Mouse (Mus musculus): Measurements from ENCODE around the gene Gm42372. TPM values are rescaled to one million over a fixed set of nuclear protein-coding genes. Genes with fewer than 3 reads are reported as not detected.

Gm42372 gene
- polyA plus RNA-seq, 1 experiment from 2014 or later = 0.26 TPM

DNA sequence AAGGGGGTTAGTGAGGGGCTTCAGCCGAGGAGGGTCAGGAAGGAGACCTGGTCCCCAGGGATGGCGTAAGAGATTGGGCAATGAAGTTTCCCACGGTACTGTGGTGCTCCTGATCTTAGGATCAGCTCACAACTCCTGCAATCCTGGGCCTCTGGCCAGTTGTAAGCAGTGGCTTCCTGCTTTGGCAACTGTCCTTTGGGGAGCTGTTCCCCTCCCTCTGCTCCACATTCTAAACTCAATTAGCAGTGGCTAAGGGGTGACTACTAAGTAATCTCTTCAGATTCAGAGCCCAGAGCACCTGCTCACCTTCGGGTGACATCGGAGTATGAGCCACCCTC is 27.1 kb downstream of the Gm42372 start:
- Histone ChIP-seq H3K36me3 (peaks cover 100% of the 10 kb centered on the region), H3K4me2 (no peak overlapping the region), H3K4me3 (replicated peaks) (no peak overlapping the region), H3K9me3 (no peaks in the 10 kb centered on the region), H3K27ac (no peak overlapping the region), H3K9ac (replicated peaks) (no peak overlapping the region), H3K27me3 (no peaks in the 10 kb centered on the region), H3K4me1 (replicated peaks) (no peaks in the 10 kb centered on the region)
- ATAC-seq (ENCODE audit: insufficient number of reproducible peaks, insufficient read depth, low FRiP score, low TSS enrichment, low read depth) = no peak
- 93% methylated on average over 5 of the region's 5 CpGs for WGBS

DNA sequence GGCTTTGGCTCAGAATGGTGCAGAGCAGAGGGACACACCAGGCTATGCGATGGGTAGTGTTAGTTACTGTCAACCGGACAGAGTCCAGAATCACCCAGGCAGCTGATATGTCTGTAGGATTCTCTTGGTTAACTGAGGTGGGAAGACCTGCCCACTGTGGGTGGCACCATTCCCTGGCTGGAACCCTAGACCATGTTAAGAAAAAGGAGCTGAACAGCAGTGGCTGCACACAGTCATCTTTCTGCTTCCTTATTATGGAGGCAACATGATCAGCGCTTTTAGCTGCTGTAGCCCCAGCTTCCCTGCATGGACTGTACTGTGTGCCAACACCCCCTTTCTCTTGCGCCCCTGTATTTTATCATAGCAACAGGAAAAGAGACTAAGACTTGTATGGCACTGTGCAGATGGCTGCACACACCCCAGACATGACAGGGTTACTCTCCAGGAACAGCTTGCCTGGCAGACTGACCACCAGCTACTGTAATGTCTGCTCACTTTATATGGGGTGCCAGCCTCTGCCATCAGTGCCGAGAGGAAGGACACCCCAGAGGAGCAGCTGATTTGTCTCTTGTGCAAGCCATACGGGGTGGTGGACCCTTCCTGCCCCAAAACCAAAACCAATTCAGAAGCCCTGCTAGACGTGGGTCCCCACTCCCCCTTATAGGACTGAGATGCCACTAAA is 29.2 kb downstream of the Gm42372 start:
- Histone ChIP-seq H3K9ac (replicated peaks) (no peak overlapping the region), H3K27ac (no peak overlapping the region), H3K4me2 (no peak overlapping the region), H3K36me3 (peaks cover 100% of the 10 kb centered on the region), H3K4me3 (replicated peaks) (no peak overlapping the region), H3K4me1 (replicated peaks) (no peaks in the 10 kb centered on the region), H3K9me3 (no peaks in the 10 kb centered on the region), H3K27me3 (no peaks in the 10 kb centered on the region)
- no peak for ATAC-seq (ENCODE audit: insufficient number of reproducible peaks, insufficient read depth, low FRiP score, low TSS enrichment, low read depth)
- WGBS = 93% methylated on average over 7 of the region's 7 CpGs

DNA sequence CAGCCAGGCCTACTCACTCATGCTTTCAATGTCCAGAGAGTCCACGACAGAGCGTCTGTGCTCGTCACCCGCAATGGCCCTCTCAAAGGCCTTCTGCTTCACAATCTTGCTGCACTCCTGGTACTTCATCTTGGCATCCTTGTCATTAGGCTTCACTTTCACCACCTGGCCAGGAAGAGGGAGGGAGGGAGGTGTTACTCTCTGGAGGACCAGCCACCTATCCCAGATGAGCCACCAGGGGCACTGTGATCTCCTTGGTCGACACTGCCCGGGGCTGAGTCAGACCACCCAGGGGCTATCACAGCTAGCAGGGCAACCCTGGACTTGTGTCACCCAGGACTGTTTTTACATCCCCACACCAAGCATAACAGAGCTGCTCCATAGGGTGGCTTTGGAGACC is 32.5 kb downstream of the Gm42372 start:
- no peaks in the 10 kb centered on the region for H3K4me1 ChIP-seq (replicated peaks)
- no peak overlapping the region for H3K27ac ChIP-seq
- no peaks in the 10 kb centered on the region for H3K27me3 ChIP-seq
- 82% methylated on average over 6 of the region's 6 CpGs for WGBS
- H3K9ac ChIP-seq (replicated peaks) = no peak overlapping the region
- H3K4me3 ChIP-seq (replicated peaks) = no peak overlapping the region
- ATAC-seq (ENCODE audit: insufficient number of reproducible peaks, insufficient read depth, low FRiP score, low TSS enrichment, low read depth) = no peak
- peaks cover 97% of the 10 kb centered on the region for H3K36me3 ChIP-seq
- H3K4me2 ChIP-seq = no peak overlapping the region
- no peaks in the 10 kb centered on the region for H3K9me3 ChIP-seq

DNA sequence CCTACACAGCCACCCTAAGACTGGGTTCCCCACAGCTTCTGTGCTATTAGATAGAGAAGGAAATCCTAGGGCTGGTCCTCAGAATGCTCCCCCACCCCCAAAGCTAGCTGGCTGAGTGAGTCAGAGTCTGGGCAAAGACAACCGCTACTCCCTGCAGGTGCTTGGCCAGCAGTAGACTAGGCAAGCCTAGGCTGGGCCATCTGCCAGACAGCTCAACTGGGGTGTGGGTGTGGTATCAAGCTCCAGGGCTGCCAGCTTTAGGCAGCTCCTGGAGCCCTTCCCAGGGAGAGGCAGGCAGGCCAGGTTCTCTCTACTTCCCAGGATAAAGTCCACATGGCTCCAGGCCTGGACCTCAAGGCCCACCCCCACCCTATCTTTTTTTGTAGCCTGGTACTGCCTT is 34.1 kb downstream of the Gm42372 start:
- Histone ChIP-seq H3K4me1 (replicated peaks) (no peaks in the 10 kb centered on the region), H3K4me3 (replicated peaks) (no peak overlapping the region), H3K27me3 (no peaks in the 10 kb centered on the region), H3K9me3 (no peaks in the 10 kb centered on the region), H3K27ac (no peak overlapping the region), H3K4me2 (no peak overlapping the region), H3K36me3 (peaks cover 97% of the 10 kb centered on the region), H3K9ac (replicated peaks) (no peak overlapping the region)
- ATAC-seq (ENCODE audit: insufficient number of reproducible peaks, insufficient read depth, low FRiP score, low TSS enrichment, low read depth) = no peak
- 81% methylated on average over 1 of the region's 1 CpGs for WGBS

DNA sequence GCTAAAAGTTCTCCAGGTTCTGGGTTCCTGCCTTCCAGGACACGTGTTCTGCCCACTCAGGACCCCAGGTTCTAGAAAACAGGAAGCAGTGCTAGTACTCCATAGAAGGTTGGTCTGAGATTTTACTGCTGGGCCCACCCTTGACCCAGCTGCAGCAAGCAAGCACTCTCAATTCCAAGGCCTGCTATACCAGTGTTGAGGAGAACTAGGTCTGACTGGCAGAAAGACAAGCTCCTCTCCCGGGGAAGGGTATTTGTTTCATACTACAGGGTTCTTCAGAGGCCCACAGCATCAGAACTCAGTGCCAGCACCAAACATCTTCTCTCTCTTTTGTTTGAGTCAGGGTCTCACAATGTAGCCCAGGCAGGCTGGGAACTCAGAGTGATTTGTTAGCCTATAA is 35.0 kb downstream of the Gm42372 start:
- no peaks in the 10 kb centered on the region for H3K4me1 ChIP-seq (replicated peaks)
- H3K4me3 ChIP-seq (replicated peaks) = no peak overlapping the region
- no peak overlapping the region for H3K9ac ChIP-seq (replicated peaks)
- no peaks in the 10 kb centered on the region for H3K27me3 ChIP-seq
- peaks cover 97% of the 10 kb centered on the region for H3K36me3 ChIP-seq
- 87% methylated on average over 2 of the region's 2 CpGs for WGBS
- no peak for ATAC-seq (ENCODE audit: insufficient number of reproducible peaks, insufficient read depth, low FRiP score, low TSS enrichment, low read depth)
- H3K9me3 ChIP-seq = no peaks in the 10 kb centered on the region
- no peak overlapping the region for H3K27ac ChIP-seq
- H3K4me2 ChIP-seq = no peak overlapping the region

DNA sequence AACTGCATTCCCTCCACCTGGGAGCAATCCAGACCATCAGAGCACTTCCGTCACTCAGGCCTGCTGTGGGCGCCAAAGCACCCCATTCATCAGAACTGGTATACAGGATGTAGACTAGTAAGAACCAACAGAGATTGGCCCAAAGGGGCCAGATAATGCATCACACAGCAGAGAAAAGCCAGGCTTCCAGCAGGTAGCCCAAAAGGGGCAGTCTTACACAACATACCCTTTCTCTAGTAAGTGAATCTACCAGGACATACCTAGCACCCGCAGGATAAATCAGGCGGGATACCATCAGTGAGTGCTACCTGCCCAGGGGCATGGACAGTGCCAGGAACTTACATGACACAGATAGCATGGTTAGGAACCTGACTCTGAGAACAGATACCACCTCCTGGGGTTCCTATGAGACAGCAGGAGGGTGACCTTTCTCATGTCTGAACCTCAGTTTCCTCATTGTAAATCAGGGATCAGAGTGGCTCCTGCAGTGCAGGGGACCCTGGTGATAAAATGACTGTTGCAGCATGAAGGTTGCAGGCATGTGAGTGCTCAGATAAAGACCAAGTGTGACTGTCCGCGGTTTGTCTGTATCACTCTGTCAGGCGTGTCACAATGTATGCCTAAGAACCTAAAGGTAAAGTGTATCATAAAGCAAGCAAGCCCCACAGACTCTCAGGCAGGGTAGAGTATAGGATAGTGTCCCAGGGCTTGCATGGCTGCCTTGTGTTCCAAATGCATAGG is 36.7 kb downstream of the Gm42372 start:
- Histone ChIP-seq H3K27ac (no peak overlapping the region), H3K27me3 (no peaks in the 10 kb centered on the region), H3K4me3 (replicated peaks) (no peak overlapping the region), H3K4me1 (replicated peaks) (peaks cover 15% of the 10 kb centered on the region), H3K36me3 (peaks cover 97% of the 10 kb centered on the region), H3K9me3 (no peaks in the 10 kb centered on the region), H3K9ac (replicated peaks) (no peak overlapping the region), H3K4me2 (no peak overlapping the region)
- no peak for ATAC-seq (ENCODE audit: insufficient number of reproducible peaks, insufficient read depth, low FRiP score, low TSS enrichment, low read depth)
- 88% methylated on average over 7 of the region's 7 CpGs for WGBS

DNA sequence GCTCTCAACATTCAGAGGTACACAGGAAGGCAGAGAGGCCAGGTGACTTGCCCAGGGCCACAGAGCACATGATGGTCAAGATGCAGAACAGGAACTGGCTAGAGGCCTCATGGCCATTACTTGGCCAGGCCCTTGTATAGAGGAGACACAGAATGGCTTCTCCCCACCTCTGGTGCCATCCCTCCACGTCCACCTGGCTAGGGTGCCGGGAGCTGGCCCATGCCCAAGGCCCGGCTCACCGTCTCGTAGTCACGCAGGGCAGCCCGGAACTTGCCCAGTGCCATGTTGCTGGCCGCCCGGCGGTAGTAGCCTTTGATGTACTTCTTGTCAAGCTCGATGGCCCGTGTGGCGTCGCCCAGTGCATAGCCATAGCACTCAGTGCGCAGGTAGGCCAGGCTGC is 39.3 kb downstream of the Gm42372 start:
- Histone ChIP-seq H3K27me3 (no peaks in the 10 kb centered on the region), H3K4me1 (replicated peaks) (peaks cover 40% of the 10 kb centered on the region), H3K9ac (replicated peaks) (no peak overlapping the region), H3K4me2 (no peak overlapping the region), H3K4me3 (replicated peaks) (no peak overlapping the region), H3K9me3 (no peaks in the 10 kb centered on the region), H3K27ac (no peak overlapping the region), H3K36me3 (peaks cover 73% of the 10 kb centered on the region)
- 97% methylated on average over 15 of the region's 15 CpGs for WGBS
- ATAC-seq (ENCODE audit: insufficient number of reproducible peaks, insufficient read depth, low FRiP score, low TSS enrichment, low read depth) = no peak

DNA sequence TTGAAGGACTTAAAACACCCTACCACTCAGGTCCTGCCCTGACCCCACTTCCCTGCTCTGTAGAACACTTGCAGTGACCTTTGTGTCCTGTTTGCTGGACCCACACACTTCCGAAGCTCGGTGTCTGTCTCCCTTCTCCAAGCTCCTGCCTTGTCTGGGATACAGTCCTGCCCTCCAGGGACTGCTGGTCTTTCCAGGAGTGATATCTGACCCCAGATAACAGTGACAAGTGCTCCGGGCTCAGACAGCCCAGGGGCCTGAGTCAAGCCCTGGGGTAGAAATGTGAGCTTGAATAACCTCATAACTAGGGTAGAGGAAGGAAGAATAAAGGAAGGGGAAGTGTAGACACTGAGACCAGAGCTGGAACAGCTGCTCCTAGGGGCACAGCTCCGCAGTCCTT is 40.8 kb downstream of the Gm42372 start:
- no peak for ATAC-seq (ENCODE audit: insufficient number of reproducible peaks, insufficient read depth, low FRiP score, low TSS enrichment, low read depth)
- Histone ChIP-seq H3K4me1 (replicated peaks) (peaks cover 40% of the 10 kb centered on the region), H3K9me3 (no peaks in the 10 kb centered on the region), H3K36me3 (peaks cover 61% of the 10 kb centered on the region), H3K27me3 (no peaks in the 10 kb centered on the region), H3K27ac (no peak overlapping the region), H3K4me2 (0 out of 2 replicates have a peak overlapping the region, but pooled peaks have one; percentile 4), H3K9ac (replicated peaks) (0 out of 2 replicates have a peak overlapping the region, but pooled peaks have one; percentile 12), H3K4me3 (replicated peaks) (no peak overlapping the region)
- WGBS = 78% methylated on average over 4 of the region's 4 CpGs

DNA sequence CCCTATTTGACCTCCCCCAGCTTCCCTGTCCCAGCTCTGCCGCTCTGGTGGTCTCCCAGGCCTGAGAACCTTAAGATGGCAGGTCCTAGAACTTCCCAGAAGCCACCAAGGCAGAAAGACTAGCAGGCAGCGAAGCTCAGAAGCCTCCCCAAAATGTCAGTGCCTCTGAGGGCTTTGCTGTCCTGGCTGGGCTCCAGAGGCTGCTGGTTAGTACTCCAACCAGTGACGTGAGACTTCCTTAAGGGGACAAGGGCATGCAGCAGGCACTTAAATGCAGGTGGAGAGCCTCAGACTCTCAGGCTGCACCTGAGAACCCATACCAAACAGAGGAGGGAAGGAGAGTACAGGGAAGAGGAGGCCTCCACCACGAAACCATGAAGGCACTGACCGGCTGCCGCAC is 41.3 kb downstream of the Gm42372 start:
- Histone ChIP-seq H3K27ac (no peak overlapping the region), H3K36me3 (peaks cover 57% of the 10 kb centered on the region), H3K4me2 (peak overlapping the region; percentile 76; the same call in 1 of the 2 replicates), H3K9ac (replicated peaks) (no peak overlapping the region), H3K4me1 (replicated peaks) (peaks cover 40% of the 10 kb centered on the region), H3K9me3 (no peaks in the 10 kb centered on the region), H3K27me3 (no peaks in the 10 kb centered on the region), H3K4me3 (replicated peaks) (no peak overlapping the region)
- 81% methylated on average over 6 of the region's 6 CpGs for WGBS
- ATAC-seq (ENCODE audit: insufficient number of reproducible peaks, insufficient read depth, low FRiP score, low TSS enrichment, low read depth) = no peak

DNA sequence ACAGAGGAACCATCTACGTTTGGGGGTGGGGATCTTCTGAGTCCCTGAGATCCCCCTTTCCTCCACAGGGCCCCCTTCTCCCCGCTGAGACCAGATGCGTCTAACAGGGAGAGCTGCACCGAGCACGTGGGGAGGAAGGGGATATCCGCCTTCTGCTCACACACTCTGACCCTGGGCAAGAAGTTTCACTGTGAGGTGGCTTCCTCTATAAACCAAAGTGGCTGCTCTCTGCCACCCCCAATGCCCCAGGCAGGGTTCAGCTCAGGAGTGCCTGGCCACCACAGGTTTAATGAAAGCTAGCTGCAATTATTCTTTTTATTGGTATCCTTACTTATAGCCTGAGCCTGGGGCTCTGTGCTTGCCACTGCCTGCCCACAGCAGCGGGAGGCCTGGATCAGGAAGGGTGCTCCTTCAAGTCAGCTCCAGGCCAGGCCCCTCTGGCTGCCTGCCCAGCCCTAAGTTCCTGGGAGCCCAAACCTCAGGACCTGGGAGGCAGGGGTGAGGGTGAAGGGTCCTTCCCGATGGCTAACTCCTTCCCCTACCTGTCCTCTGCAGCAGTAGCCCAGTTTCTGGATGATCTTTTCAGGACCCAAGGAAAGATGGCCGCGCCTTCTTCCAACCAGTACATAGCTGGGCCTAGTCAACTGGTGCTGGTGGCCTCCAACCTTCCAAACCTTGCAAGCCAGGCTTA is 42.1 kb downstream of the Gm42372 start:
- H3K36me3 ChIP-seq = peaks cover 48% of the 10 kb centered on the region
- no peaks in the 10 kb centered on the region for H3K27me3 ChIP-seq
- no peaks in the 10 kb centered on the region for H3K9me3 ChIP-seq
- H3K4me1 ChIP-seq (replicated peaks) = peaks cover 40% of the 10 kb centered on the region
- WGBS = 70% methylated on average over 10 of the region's 10 CpGs
- peak overlapping the region; percentile 76 for H3K4me2 ChIP-seq
- no peak for ATAC-seq (ENCODE audit: insufficient number of reproducible peaks, insufficient read depth, low FRiP score, low TSS enrichment, low read depth)
- 0 out of 2 replicates have a peak overlapping the region, but pooled peaks have one; percentile 1 for H3K9ac ChIP-seq (replicated peaks)
- no peak overlapping the region for H3K4me3 ChIP-seq (replicated peaks)
- H3K27ac ChIP-seq = peak overlapping the region; percentile 42; the same call in 1 of the 2 replicates

DNA sequence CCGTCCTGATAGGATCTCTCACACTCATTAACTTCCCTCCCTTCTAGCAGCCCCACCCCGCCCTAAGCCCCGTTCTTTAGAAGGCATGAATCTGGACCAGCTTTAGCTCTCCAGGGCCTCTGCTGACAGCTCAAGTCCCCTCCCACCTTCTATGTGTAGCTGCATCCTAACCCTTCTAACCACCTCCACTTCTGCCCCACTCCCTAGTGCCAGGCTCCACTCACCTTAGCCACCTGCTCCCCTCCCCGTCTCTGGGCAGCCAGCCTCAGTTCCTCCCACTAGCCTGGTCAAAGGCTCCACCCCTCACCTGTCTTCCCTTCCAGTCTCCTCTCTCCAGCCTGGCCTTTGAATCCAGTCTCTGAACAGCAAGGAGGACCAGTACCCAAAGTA is 42.6 kb downstream of the Gm42372 start:
- peak overlapping the region; percentile 82; the same call in 1 of the 2 replicates for H3K4me3 ChIP-seq (replicated peaks)
- H3K27ac ChIP-seq = no peak overlapping the region
- ATAC-seq (ENCODE audit: insufficient number of reproducible peaks, insufficient read depth, low FRiP score, low TSS enrichment, low read depth) = no peak
- H3K9ac ChIP-seq (replicated peaks) = peak overlapping the region; percentile 23; the same call in 1 of the 2 replicates
- H3K4me2 ChIP-seq = peak overlapping the region; percentile 76
- 61% methylated on average over 4 of the region's 4 CpGs for WGBS
- peaks cover 43% of the 10 kb centered on the region for H3K36me3 ChIP-seq
- no peaks in the 10 kb centered on the region for H3K9me3 ChIP-seq
- peaks cover 40% of the 10 kb centered on the region for H3K4me1 ChIP-seq (replicated peaks)
- no peaks in the 10 kb centered on the region for H3K27me3 ChIP-seq
